Mouse (Mus musculus) kidney, adult 2 months (tissue): Measurements from ENCODE around the gene Pdzrn3.

Experiments used
- CTCF ChIP-seq: fragments of 200-500 bp; conservative IDR thresholded peaks from 2 replicates; pipeline ENCODE4 v1.5.1; 2011; ENCODE audit warnings: low read depth, mild to moderate bottlenecking, control low read depth, low read length, moderate library complexity, mixed read lengths; ENCODE audit not compliant: insufficient read depth, insufficient read length
- POLR2A ChIP-seq: fragments of 200-500 bp; IDR thresholded peaks from one replicate; pipeline ENCODE4 v1.6.1; 2011; ENCODE audit warnings: low read depth, low read length, control low read depth

DNA sequence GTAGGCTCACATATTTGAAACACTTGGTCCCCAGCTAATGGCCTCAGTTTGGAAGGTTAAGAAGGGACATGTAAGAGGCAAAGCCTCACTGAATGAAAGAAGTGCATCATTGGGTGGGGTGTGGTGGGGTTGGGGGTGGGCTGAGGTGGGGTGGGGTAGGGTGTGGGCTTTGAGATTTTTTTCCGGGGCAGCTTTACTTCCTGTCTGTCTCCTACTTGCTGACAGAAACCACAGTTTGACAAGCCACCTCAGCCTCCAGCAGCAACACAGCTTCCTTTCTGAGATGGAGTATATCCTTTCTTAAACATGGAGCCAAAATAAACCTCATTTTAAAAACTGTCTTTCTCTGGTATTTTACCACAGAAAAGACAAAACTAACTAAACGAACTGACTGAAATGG lies 87.5 kb downstream of the Pdzrn3 start:
- TF ChIP-seq CTCF (no peak), POLR2A (no peak)
